8 mouse cellular contexts compared by ENCODE assay signal in the genomic region with DNA sequence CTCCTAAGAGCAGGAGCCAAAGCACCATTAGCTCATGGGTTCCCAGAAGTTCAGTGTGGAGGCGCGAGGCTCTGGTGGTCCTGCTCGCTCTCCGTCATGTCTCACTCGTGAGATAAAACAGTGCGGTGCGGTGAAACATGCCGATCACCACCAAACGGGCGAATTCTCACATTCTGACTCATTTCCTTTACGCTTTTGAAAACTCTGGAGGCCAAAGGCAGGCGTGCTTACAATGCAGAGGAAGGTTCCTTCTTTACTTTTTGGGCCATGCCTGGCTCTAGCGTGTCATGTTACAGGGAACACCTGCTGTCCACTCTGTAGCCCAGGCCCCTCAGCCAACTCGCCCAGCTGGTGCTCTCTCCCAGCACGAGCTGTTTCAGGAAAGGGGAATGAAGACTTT.
DNase-seq lines count a peak whose midpoint lies in the region; ATAC-seq lines count a peak whose summit lies in the region.

No protein-coding gene starts in this region.

- no peak overlapping the region for H3K4me2 ChIP-seq in hindbrain, embryonic 14.5 days (replicated peaks)
- peak overlapping the region; percentile 50 for H3K4me2 ChIP-seq in heart, embryonic 11.5 days

- no peak for ATAC-seq in hindbrain, embryonic 14.5 days (ENCODE audit: low FRiP score)
- ATAC-seq in heart, embryonic 11.5 days (replicated peaks; ENCODE audit: insufficient number of reproducible peaks, low FRiP score, low TSS enrichment): no peak

- H3K36me3 ChIP-seq in hindbrain, embryonic 10.5 days: no peaks in the 10 kb centered on the region
- H3K36me3 ChIP-seq in hindbrain, embryonic 14.5 days (replicated peaks; ENCODE audit: control insufficient read depth, insufficient read depth): no peaks in the 10 kb centered on the region
- H3K36me3 ChIP-seq in heart, embryonic 11.5 days (ENCODE audit: control insufficient read depth, insufficient read depth, low read length): no peaks in the 10 kb centered on the region

- H3K4me3 ChIP-seq in hindbrain, embryonic 10.5 days: peak overlapping the region; percentile 26
- H3K4me3 ChIP-seq in hindbrain, embryonic 14.5 days (replicated peaks; ENCODE audit: low read length): no peak overlapping the region
- H3K4me3 ChIP-seq in heart, embryonic 11.5 days (ENCODE audit: low read depth, low read length): 0 out of 2 replicates have a peak overlapping the region, but pooled peaks have one; percentile 11

- DNase-seq in hindbrain, embryonic 10.5 days (ENCODE audit: low spot score): peak; percentile 58
- DNase-seq in hindbrain, embryonic 14.5 days (ENCODE audit: low spot score): no peak
- DNase-seq in embryo, embryonic 10 days (ENCODE audit: low spot score): peak; percentile 67
- peak; percentile 63 for DNase-seq in lung, postnatal 10 days
- DNase-seq in adrenal gland, postnatal 25 days: no peak
- DNase-seq in layer of hippocampus, adult 9-10 months (ENCODE audit: low spot score): no peak
- no peak for DNase-seq in adrenal gland, adult (ENCODE audit: inconsistent age in 2 of 2, low spot score in 1 of 2)

- no peak overlapping the region for H3K9ac ChIP-seq in hindbrain, embryonic 14.5 days
- no peak overlapping the region for H3K9ac ChIP-seq in heart, embryonic 11.5 days (ENCODE audit: low read depth, low read length)

- no peaks in the 10 kb centered on the region for H3K9me3 ChIP-seq in hindbrain, embryonic 10.5 days
- no peaks in the 10 kb centered on the region for H3K9me3 ChIP-seq in hindbrain, embryonic 14.5 days (ENCODE audit: control insufficient read depth, low read length)
- H3K9me3 ChIP-seq in heart, embryonic 11.5 days (replicated peaks; ENCODE audit: control insufficient read depth, low read length): no peaks in the 10 kb centered on the region

- H3K27me3 ChIP-seq in hindbrain, embryonic 10.5 days (ENCODE audit: insufficient read depth, poor library complexity, severe bottlenecking): no peaks in the 10 kb centered on the region
- no peaks in the 10 kb centered on the region for H3K27me3 ChIP-seq in hindbrain, embryonic 14.5 days (ENCODE audit: control insufficient read depth, insufficient read depth, low read length)
- no peaks in the 10 kb centered on the region for H3K27me3 ChIP-seq in heart, embryonic 11.5 days (ENCODE audit: control insufficient read depth, insufficient read depth, low read length)

- peak overlapping the region; percentile 75 for H3K27ac ChIP-seq in hindbrain, embryonic 10.5 days
- H3K27ac ChIP-seq in hindbrain, embryonic 14.5 days: no peak overlapping the region
- no peak overlapping the region for H3K27ac ChIP-seq in heart, embryonic 11.5 days (ENCODE audit: low read depth, low read length)

- WGBS in hindbrain, embryonic 10.5 days: 27% methylated on average over 15 of the region's 15 CpGs
- WGBS in hindbrain, embryonic 14.5 days: 35% methylated on average over 15 of the region's 15 CpGs
- 12% methylated on average over 15 of the region's 15 CpGs for WGBS in heart, embryonic 11.5 days (ENCODE audit: insufficient replicate concordance)

- H3K4me1 ChIP-seq in hindbrain, embryonic 10.5 days (replicated peaks): peaks cover 21% of the 10 kb centered on the region
- peaks cover 11% of the 10 kb centered on the region; the same call in 1 of the 2 replicates for H3K4me1 ChIP-seq in hindbrain, embryonic 14.5 days (replicated peaks; ENCODE audit: control insufficient read depth, insufficient read depth, low read length)
- H3K4me1 ChIP-seq in heart, embryonic 11.5 days (ENCODE audit: control insufficient read depth, insufficient read depth, low read length): no peaks in the 10 kb centered on the region

Comparison
In these comparisons a context has a peak if more than half of its experiments do, and no peak if none do; other contexts are left out.
1. DNase-seq: peak in hindbrain, embryonic 10.5 days (single experiment), embryo, embryonic 10 days (single experiment) and lung, postnatal 10 days (single experiment); none in hindbrain, embryonic 14.5 days (single experiment), adrenal gland, postnatal 25 days (single experiment), layer of hippocampus, adult 9-10 months (single experiment) and adrenal gland, adult (0 of 2).